Mouse (Mus musculus): ENCODE data around the gene Pfas. TPM values are rescaled to one million over a fixed set of nuclear protein-coding genes. Genes with fewer than 3 reads are reported as not detected.
"Not testable (repeated sequence)": the region's sequence is repeated elsewhere in the genome, so short reads cannot be mapped to it uniquely, and the experiment has no call there.

Gene Pfas
- polyA plus RNA-seq, 1 experiment from 2014 or later: 14.1 TPM

DNA sequence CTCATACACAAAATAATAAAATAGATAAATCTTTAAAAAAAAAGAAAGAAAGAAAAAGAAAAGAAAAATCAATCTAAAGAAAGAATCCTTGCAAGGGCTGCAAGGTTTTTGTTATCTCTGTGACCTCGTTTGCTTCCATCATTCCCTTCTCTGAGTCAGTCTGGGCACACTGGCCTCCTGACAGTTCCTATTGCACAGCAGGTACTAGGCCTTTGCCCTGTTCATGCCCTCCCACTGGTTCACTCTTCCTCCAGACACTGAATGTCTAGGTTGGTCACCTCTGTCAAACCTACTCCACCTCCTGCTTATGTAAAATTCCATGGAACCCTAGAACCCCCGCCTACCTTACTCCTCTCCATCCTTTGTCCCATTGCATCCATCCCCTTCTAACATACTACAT lies 63.0 kb downstream of the Pfas start:
- H3K4me1 ChIP-seq (ENCODE audit: control insufficient read depth, insufficient read depth, low read length): peaks cover 2% of the 10 kb centered on the region; the same call in 1 of the 2 replicates
- H3K36me3 ChIP-seq (ENCODE audit: control insufficient read depth, insufficient read depth, low read length): no peaks in the 10 kb centered on the region
- no peaks in the 10 kb centered on the region for H3K9me3 ChIP-seq (replicated peaks; ENCODE audit: control insufficient read depth, low read length)
- no peak overlapping the region for H3K27ac ChIP-seq (ENCODE audit: low read depth, low read length)
- no peak overlapping the region for H3K4me3 ChIP-seq (ENCODE audit: low read depth, low read length)
- no peak overlapping the region for H3K9ac ChIP-seq (ENCODE audit: low read length)
- H3K27me3 ChIP-seq (replicated peaks; ENCODE audit: control insufficient read depth, insufficient read depth, low read length): 0 out of 2 replicates have a peak, but pooled peaks cover 3% of the 10 kb centered on the region
- no peak overlapping the region for H3K4me2 ChIP-seq (ENCODE audit: low read length)
- ATAC-seq: no peak
- WGBS: 77% methylated on average over 2 of the region's 2 CpGs
- DNase-seq (ENCODE audit: low spot score): no peak

DNA sequence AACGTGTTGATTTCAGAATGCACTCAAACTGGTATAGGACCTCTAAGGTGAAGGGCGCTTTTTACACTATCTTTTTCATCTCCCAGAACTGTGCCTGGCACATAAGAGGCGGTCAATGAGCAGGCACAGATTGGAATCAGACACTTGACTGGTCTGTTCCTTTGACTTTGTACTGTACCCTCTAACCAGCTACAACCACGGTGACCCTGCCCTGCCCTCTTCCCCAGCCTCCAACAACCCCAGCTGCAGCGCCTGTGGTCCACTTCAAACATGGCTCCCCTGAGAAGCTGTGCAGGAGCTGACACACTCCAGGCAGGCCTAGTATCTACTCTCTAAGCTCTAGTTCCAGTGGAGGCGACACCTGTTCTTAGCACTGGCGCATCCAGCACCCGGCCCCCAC lies 65.5 kb downstream of the Pfas start:
- H3K27ac ChIP-seq (ENCODE audit: low read depth, low read length): no peak overlapping the region
- no peak for DNase-seq (ENCODE audit: low spot score)
- H3K4me2 ChIP-seq (ENCODE audit: low read length): no peak overlapping the region
- WGBS: 89% methylated on average over 8 of the region's 8 CpGs
- no peak overlapping the region for H3K9ac ChIP-seq (ENCODE audit: low read length)
- H3K4me1 ChIP-seq (ENCODE audit: control insufficient read depth, insufficient read depth, low read length): peaks cover 2% of the 10 kb centered on the region; the same call in 1 of the 2 replicates
- H3K9me3 ChIP-seq (replicated peaks; ENCODE audit: control insufficient read depth, low read length): no peaks in the 10 kb centered on the region
- H3K27me3 ChIP-seq (replicated peaks; ENCODE audit: control insufficient read depth, insufficient read depth, low read length): 0 out of 2 replicates have a peak, but pooled peaks cover 3% of the 10 kb centered on the region
- no peak for ATAC-seq
- no peak overlapping the region for H3K4me3 ChIP-seq (ENCODE audit: low read depth, low read length)
- no peaks in the 10 kb centered on the region for H3K36me3 ChIP-seq (ENCODE audit: control insufficient read depth, insufficient read depth, low read length)

- H3K27me3 ChIP-seq (replicated peaks; ENCODE audit: control insufficient read depth, insufficient read depth, low read length): no peaks in the 10 kb centered on the region
- H3K27ac ChIP-seq (ENCODE audit: low read depth, low read length): no peak overlapping the region
- peak overlapping the region; percentile 43 for H3K4me3 ChIP-seq (ENCODE audit: low read depth, low read length)
- H3K9ac ChIP-seq (ENCODE audit: low read length): peak overlapping the region; percentile 80
- peaks cover 2% of the 10 kb centered on the region; the same call in 1 of the 2 replicates for H3K4me1 ChIP-seq (ENCODE audit: control insufficient read depth, insufficient read depth, low read length)
- 57% methylated on average over 4 of the region's 4 CpGs for WGBS
- H3K9me3 ChIP-seq (replicated peaks; ENCODE audit: control insufficient read depth, low read length): no peaks in the 10 kb centered on the region
- no peaks in the 10 kb centered on the region for H3K36me3 ChIP-seq (ENCODE audit: control insufficient read depth, insufficient read depth, low read length)
- ATAC-seq (no peak), DNase-seq (ENCODE audit: low spot score) (no peak)
- H3K4me2 ChIP-seq (ENCODE audit: low read length): peak overlapping the region; percentile 63
Observed at GRCm38 (mm10) chr11:68940516-68940915, 67.7 kb downstream of the Pfas start.

DNA sequence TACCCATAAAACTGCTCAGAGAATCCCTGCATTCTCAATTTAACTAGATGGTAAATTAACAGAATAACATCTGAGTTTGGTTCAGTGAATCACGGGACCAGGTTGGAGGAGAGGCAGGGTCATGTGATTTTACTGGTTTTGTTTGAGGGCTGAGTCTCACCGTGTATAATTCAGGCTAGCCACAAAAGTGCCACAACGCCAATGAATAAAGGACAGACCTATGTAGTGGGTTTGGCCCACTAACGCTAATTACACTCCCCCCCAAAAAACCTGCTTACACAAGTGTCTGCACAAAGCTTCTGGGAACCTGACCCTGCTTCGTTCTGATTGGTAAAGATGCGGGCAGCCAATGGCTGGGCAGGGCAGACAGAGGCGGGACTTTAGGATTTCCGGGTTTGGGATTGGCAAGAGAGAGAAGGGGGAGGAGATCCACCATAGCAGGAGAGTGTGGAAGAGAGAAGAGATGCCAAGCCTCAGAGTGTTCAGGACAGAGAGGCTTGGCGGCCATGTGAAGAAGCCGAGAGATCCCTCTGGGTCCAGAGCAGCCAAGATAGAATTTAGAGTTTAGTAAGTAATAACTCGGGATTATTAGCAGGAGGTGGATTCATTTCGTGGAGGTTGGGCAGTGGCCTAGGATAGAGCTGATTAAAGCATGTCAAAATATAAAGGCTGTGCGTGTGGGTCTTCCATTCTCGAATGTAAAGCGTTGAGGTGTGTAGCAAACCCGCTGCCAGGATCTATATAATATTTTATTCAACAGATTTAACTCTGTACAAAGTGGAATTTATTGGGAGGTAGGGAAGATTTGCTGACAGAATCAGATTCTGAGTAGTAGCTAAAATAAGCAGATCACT lies 68.6 kb downstream of the Pfas start:
- H3K9me3 ChIP-seq (replicated peaks; ENCODE audit: control insufficient read depth, low read length): no peaks in the 10 kb centered on the region
- peaks cover 2% of the 10 kb centered on the region; the same call in 1 of the 2 replicates for H3K4me1 ChIP-seq (ENCODE audit: control insufficient read depth, insufficient read depth, low read length)
- ATAC-seq: peak; percentile 100
- H3K4me3 ChIP-seq (ENCODE audit: low read depth, low read length): peak overlapping the region; percentile 43
- peak overlapping the region; percentile 78 for H3K27ac ChIP-seq (ENCODE audit: low read depth, low read length)
- peak overlapping the region; percentile 63 for H3K4me2 ChIP-seq (ENCODE audit: low read length)
- H3K9ac ChIP-seq (ENCODE audit: low read length): peak overlapping the region; percentile 80
- under 1% methylated on average over 16 of the region's 16 CpGs for WGBS
- no peaks in the 10 kb centered on the region for H3K36me3 ChIP-seq (ENCODE audit: control insufficient read depth, insufficient read depth, low read length)
- no peaks in the 10 kb centered on the region for H3K27me3 ChIP-seq (replicated peaks; ENCODE audit: control insufficient read depth, insufficient read depth, low read length)
- peak; percentile 97 for DNase-seq (ENCODE audit: low spot score)

DNA sequence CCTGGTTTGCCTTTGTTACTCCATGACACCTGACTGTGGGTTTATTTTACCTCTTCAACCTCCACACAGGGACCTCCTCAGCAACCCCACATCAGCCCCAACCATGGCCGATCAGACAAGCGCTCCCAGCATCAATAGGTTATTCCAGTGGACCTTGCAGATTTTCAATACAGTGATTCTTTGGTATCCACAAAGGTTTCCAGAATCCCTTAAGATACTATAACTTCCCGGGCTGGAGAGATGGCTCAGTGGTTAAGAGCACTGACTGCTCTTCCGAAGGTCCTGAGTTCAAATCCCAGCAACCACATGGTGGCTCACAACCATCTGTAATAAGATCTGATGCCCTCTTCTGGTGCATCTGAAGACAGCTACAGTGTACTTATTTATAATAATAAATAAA lies 71.3 kb downstream of the Pfas start:
- H3K4me1 ChIP-seq (ENCODE audit: control insufficient read depth, insufficient read depth, low read length); ATAC-seq; H3K27me3 ChIP-seq (replicated peaks; ENCODE audit: control insufficient read depth, insufficient read depth, low read length); H3K4me3 ChIP-seq (ENCODE audit: low read depth, low read length); H3K27ac ChIP-seq (ENCODE audit: low read depth, low read length); H3K4me2 ChIP-seq (ENCODE audit: low read length); H3K9ac ChIP-seq (ENCODE audit: low read length); H3K9me3 ChIP-seq (replicated peaks; ENCODE audit: control insufficient read depth, low read length); DNase-seq (ENCODE audit: low spot score); H3K36me3 ChIP-seq (ENCODE audit: control insufficient read depth, insufficient read depth, low read length): not testable (repeated sequence)
- WGBS: 86% methylated on average over 4 of the region's 4 CpGs

Small RNAs within 50 kb of the gene (microRNA-seq; reads per million reads assigned to microRNA genes)
- 4.9 reads per million, percentile 26 among the genes with 10 or more reads in this experiment for gene Mir3062

Other genes starting within 250 kb of the Pfas start
- gene Ndel1, start 136.6 kb downstream of the Pfas start, polyA plus RNA-seq (2014; fragmentation: Nextera tagmentation; extraction: Ambion mirVana): 70.0 and 80.2 TPM in 2 replicates
- not detected in 2 replicates for gene Rnf222, start 119.9 kb downstream of the Pfas start, polyA plus RNA-seq (2014; fragmentation: Nextera tagmentation; extraction: Ambion mirVana)
- gene Rpl26, start 106.9 kb downstream of the Pfas start, polyA plus RNA-seq (2014; fragmentation: Nextera tagmentation; extraction: Ambion mirVana): 673 and 871 TPM in 2 replicates
- 0.23 TPM in 1 of 2 replicates, not detected in the other for gene Odf4, start 81.4 kb downstream of the Pfas start, polyA plus RNA-seq (2014; fragmentation: Nextera tagmentation; extraction: Ambion mirVana)
- 5.8 and 6.3 TPM in 2 replicates for gene Arhgef15, start 51.0 kb downstream of the Pfas start, polyA plus RNA-seq (2014; fragmentation: Nextera tagmentation; extraction: Ambion mirVana)
- 0.75 and 1.2 TPM in 2 replicates for gene Slc25a35, start 40.3 kb downstream of the Pfas start, polyA plus RNA-seq (2014; fragmentation: Nextera tagmentation; extraction: Ambion mirVana)
- 35.2 and 43.5 TPM in 2 replicates for gene Rangrf, start 33.3 kb downstream of the Pfas start, polyA plus RNA-seq (2014; fragmentation: Nextera tagmentation; extraction: Ambion mirVana)
- gene Ctc1, start 7.5 kb upstream of the Pfas start, polyA plus RNA-seq (2014; fragmentation: Nextera tagmentation; extraction: Ambion mirVana): 43.4 and 56.1 TPM in 2 replicates
- 69.2 and 74.0 TPM in 2 replicates for gene Aurkb, start 37.2 kb upstream of the Pfas start, polyA plus RNA-seq (2014; fragmentation: Nextera tagmentation; extraction: Ambion mirVana)
- 10.7 and 13.9 TPM in 2 replicates for gene Borcs6, start 51.3 kb upstream of the Pfas start, polyA plus RNA-seq (2014; fragmentation: Nextera tagmentation; extraction: Ambion mirVana)
- gene Tmem107, start 62.3 kb upstream of the Pfas start, polyA plus RNA-seq (2014; fragmentation: Nextera tagmentation; extraction: Ambion mirVana): 45.2 and 49.6 TPM in 2 replicates
- 124 and 188 TPM in 2 replicates for gene Vamp2, start 80.0 kb upstream of the Pfas start, polyA plus RNA-seq (2014; fragmentation: Nextera tagmentation; extraction: Ambion mirVana)
- 6.8 and 11.6 TPM in 2 replicates for gene Per1, start 86.8 kb upstream of the Pfas start, polyA plus RNA-seq (2014; fragmentation: Nextera tagmentation; extraction: Ambion mirVana)
- 0.23 and 0.24 TPM in 2 replicates for gene Hes7, start 111.9 kb upstream of the Pfas start, polyA plus RNA-seq (2014; fragmentation: Nextera tagmentation; extraction: Ambion mirVana)
- gene 9130213A22Rik, start 114.1 kb upstream of the Pfas start, polyA plus RNA-seq (2014; fragmentation: Nextera tagmentation; extraction: Ambion mirVana): 0.14 TPM in 2 replicates
- gene Aloxe3, start 117.4 kb upstream of the Pfas start, polyA plus RNA-seq (2014; fragmentation: Nextera tagmentation; extraction: Ambion mirVana): 0.94 and 2.1 TPM in 2 replicates
- gene Alox12b, start 148.5 kb upstream of the Pfas start, polyA plus RNA-seq (2014; fragmentation: Nextera tagmentation; extraction: Ambion mirVana): 0.15 TPM in 1 of 2 replicates, not detected in the other
- gene Alox8, start 189.4 kb upstream of the Pfas start, polyA plus RNA-seq (2014; fragmentation: Nextera tagmentation; extraction: Ambion mirVana): 0.08 TPM in 1 of 2 replicates, not detected in the other
- 0.35 and 0.41 TPM in 2 replicates for gene Gucy2e, start 228.6 kb upstream of the Pfas start, polyA plus RNA-seq (2014; fragmentation: Nextera tagmentation; extraction: Ambion mirVana)